10 mouse cellular contexts compared by ENCODE assay signal in the genomic region with DNA sequence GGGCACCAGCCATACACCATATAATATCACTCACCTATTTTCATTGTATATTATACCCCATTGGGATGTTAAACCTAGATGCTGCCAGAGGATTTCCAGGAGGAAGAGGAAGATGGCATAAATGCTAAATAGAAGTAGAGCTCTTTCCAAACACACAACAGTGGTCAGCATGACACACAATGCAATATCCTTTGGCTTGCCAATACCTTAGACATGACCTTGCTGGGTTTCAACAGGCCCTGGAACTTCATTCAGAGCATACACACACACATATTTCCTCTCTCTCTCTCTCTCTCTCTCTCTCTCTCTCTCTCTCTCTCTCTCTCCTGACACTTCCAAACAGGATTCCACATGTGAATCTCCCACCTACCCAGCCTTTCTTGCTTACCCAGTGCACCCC.
"Had no signal": no experiment of that assay in that cellular context is flagged by ENCODE, and none has a peak within 500 bp of the region (broad histone marks: within the 10 kb centered on the region; RNA-seq: fewer than 3 reads in every experiment).

No protein-coding gene starts in this region.

- DNase-seq: lung, adult 18-20 months; lung, embryonic 14.5 days; lung, postnatal 10 days; lung, postnatal 4 days; right cerebral cortex, postnatal 14 days; thymus, adult 2 months; thymus, postnatal 25 days; thymus, postnatal 4 days had no signal

- ATAC-seq: midbrain, embryonic 13.5 days; midbrain, embryonic 15.5 days had no signal
